ENCODE assay signal across 22 mouse cellular contexts in the genomic region with DNA sequence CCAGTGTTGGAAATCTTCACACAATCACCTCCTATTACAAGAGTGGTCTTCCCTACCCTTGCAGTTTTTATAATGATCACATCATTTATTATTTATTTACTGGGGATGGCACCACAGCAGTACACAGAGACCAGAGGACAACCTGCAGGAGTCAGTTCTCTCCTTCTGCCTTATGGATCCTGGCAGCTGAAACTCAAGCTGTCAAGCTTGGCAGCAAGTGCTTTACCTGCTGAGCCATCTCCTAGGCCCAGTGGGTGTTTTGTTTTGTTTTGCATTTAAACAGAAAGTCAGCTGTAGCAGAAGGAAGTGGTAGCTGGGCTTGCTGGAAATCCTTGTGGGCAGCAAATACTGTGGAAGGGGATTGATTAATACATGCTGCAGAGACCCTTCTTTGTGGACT.
DNase-seq lines count a peak whose midpoint lies in the region; ATAC-seq lines count a peak whose summit lies in the region.
"Had no signal": no experiment of that assay in that cellular context is flagged by ENCODE, and none has a peak within 500 bp of the region (broad histone marks: within the 10 kb centered on the region; RNA-seq: fewer than 3 reads in every experiment).

No protein-coding gene starts in this region.

- H3K4me2 ChIP-seq in hindbrain, embryonic 15.5 days = no peak overlapping the region
- H3K4me2 ChIP-seq in hindbrain, embryonic 13.5 days = no peak overlapping the region
- H3K4me2 ChIP-seq: embryonic facial prominence, embryonic 15.5 days; forebrain, embryonic 15.5 days; limb, embryonic 15.5 days; lung, embryonic 14.5 days; midbrain, embryonic 12.5 days; neural tube, embryonic 12.5 days had no signal

- H3K9me3 ChIP-seq in hindbrain, embryonic 15.5 days = no peaks in the 10 kb centered on the region
- H3K9me3 ChIP-seq in hindbrain, embryonic 13.5 days = no peaks in the 10 kb centered on the region
- H3K9me3 ChIP-seq: embryonic facial prominence, embryonic 15.5 days; forebrain, embryonic 15.5 days; heart, embryonic 10.5 days; limb, embryonic 15.5 days; midbrain, embryonic 12.5 days; neural tube, embryonic 12.5 days had no signal

- 0 out of 2 replicates have a peak, but pooled peaks have one; percentile 27 for ATAC-seq in hindbrain, embryonic 15.5 days (ENCODE audit: low FRiP score, low read depth)
- ATAC-seq in hindbrain, embryonic 13.5 days (ENCODE audit: low FRiP score) = no peak
- ATAC-seq: CD4-positive, CD25-positive, alpha-beta regulatory T cell, adult 4 months; forebrain, embryonic 15.5 days had no signal

- H3K4me3 ChIP-seq in hindbrain, embryonic 15.5 days = no peak overlapping the region
- H3K4me3 ChIP-seq in hindbrain, embryonic 13.5 days = no peak overlapping the region
- H3K4me3 ChIP-seq: embryonic facial prominence, embryonic 15.5 days; forebrain, embryonic 15.5 days; heart, embryonic 10.5 days; limb, embryonic 15.5 days; midbrain, embryonic 12.5 days; neural tube, embryonic 12.5 days had no signal

- H3K4me1 ChIP-seq in hindbrain, embryonic 15.5 days (replicated peaks) = no peaks in the 10 kb centered on the region
- no peaks in the 10 kb centered on the region for H3K4me1 ChIP-seq in hindbrain, embryonic 13.5 days (replicated peaks)
- H3K4me1 ChIP-seq: embryonic facial prominence, embryonic 15.5 days; forebrain, embryonic 15.5 days; limb, embryonic 15.5 days; midbrain, embryonic 12.5 days; neural tube, embryonic 12.5 days had no signal

- no peaks in the 10 kb centered on the region for H3K27me3 ChIP-seq in hindbrain, embryonic 15.5 days
- H3K27me3 ChIP-seq in hindbrain, embryonic 13.5 days = no peaks in the 10 kb centered on the region
- H3K27me3 ChIP-seq: embryonic facial prominence, embryonic 15.5 days; forebrain, embryonic 15.5 days; limb, embryonic 15.5 days; midbrain, embryonic 12.5 days; neural tube, embryonic 12.5 days had no signal

- intact Hi-C loops in left cerebral cortex, postnatal 36 days (cut with DNase I) = no loop called here

- H3K27ac ChIP-seq in hindbrain, embryonic 15.5 days (replicated peaks) = no peak overlapping the region
- H3K27ac ChIP-seq in hindbrain, embryonic 13.5 days = no peak overlapping the region
- H3K27ac ChIP-seq: embryonic facial prominence, embryonic 15.5 days; forebrain, embryonic 15.5 days; heart, embryonic 10.5 days; limb, embryonic 15.5 days; liver, embryonic 14.5 days; midbrain, embryonic 12.5 days; neural tube, embryonic 12.5 days had no signal

- DNase-seq in brain, adult 2 months (ENCODE audit: low read depth, low spot score) = peak; percentile 97
- DNase-seq in cerebellum, adult 18-20 months = peak; percentile 88
- DNase-seq in cerebellum, postnatal 14 days = peak; percentile 90 to 94
- no peak for DNase-seq in left cerebral cortex, postnatal 36 days (ENCODE audit: low spot score in 2 of 2)
- no peak for DNase-seq in frontal cortex, adult 2 months (ENCODE audit: extremely low spot score in 1 of 2, low spot score in 1 of 2)
- DNase-seq: adrenal gland, postnatal 25 days; gastrocnemius, postnatal 25 days; kidney, adult 8-10 months; kidney, postnatal 14 days; layer of hippocampus, postnatal 36 days; lung, embryonic 14.5 days; right cerebral cortex, postnatal 14 days had no signal

- H3K9ac ChIP-seq in hindbrain, embryonic 15.5 days = no peak overlapping the region
- H3K9ac ChIP-seq in hindbrain, embryonic 13.5 days = no peak overlapping the region
- H3K9ac ChIP-seq: embryonic facial prominence, embryonic 15.5 days; forebrain, embryonic 15.5 days; limb, embryonic 15.5 days; liver, embryonic 14.5 days; lung, embryonic 14.5 days; midbrain, embryonic 12.5 days; neural tube, embryonic 12.5 days had no signal

- no peaks in the 10 kb centered on the region for H3K36me3 ChIP-seq in hindbrain, embryonic 15.5 days
- no peaks in the 10 kb centered on the region for H3K36me3 ChIP-seq in hindbrain, embryonic 13.5 days
- H3K36me3 ChIP-seq: embryonic facial prominence, embryonic 15.5 days; forebrain, embryonic 15.5 days; heart, embryonic 10.5 days; limb, embryonic 15.5 days; midbrain, embryonic 12.5 days; neural tube, embryonic 12.5 days had no signal

Comparison
In these comparisons a context has a peak if more than half of its experiments do, and no peak if none do; other contexts are left out.
1. DNase-seq: peak in brain, adult 2 months (single experiment), cerebellum, adult 18-20 months (2 of 2) and cerebellum, postnatal 14 days (2 of 2); none in left cerebral cortex, postnatal 36 days (0 of 2) and frontal cortex, adult 2 months (0 of 2).